Mouse (Mus musculus) gastrocnemius, postnatal 25 days (tissue): ENCODE measurements at regions not wholly inside any gene's neighbourhood (a gene's known extent, or its start where the extent isn't known, plus 50 kb on each side); places are given as distances from the start of the nearest gene placed in this dataset.

ENCODE experiments used
- DNase-seq: peaks from one replicate; pipeline ENCODE4 v3.0.0; 2022

DNA sequence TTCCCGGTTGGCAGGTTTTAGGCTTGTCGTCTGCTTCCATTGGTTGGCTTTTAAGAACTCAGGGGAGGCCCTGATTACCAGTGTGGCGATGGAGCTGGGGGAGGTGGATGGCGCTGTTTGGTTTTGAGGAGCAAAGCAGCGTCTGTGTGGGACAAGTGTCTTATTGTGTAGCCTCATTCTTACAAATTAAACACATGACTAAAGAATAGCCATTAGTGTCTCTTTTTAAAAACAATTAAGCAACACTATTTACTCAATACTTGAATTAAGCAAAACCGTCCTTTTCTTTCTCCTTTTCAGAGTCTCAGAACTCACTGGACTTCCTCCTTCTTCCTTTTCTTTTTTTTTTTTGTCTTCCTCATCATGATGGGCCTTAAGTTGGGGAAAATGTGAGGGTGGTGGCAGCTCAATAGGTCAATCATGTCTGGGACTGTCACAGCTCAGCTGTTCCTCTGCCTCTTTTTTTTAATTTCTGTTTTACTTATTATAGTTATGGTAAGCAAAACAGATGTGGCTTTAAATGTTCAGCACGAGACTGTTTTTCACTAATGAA is 89.1 kb downstream of the Kcnrg start:
- DNase-seq, result no peak

DNA sequence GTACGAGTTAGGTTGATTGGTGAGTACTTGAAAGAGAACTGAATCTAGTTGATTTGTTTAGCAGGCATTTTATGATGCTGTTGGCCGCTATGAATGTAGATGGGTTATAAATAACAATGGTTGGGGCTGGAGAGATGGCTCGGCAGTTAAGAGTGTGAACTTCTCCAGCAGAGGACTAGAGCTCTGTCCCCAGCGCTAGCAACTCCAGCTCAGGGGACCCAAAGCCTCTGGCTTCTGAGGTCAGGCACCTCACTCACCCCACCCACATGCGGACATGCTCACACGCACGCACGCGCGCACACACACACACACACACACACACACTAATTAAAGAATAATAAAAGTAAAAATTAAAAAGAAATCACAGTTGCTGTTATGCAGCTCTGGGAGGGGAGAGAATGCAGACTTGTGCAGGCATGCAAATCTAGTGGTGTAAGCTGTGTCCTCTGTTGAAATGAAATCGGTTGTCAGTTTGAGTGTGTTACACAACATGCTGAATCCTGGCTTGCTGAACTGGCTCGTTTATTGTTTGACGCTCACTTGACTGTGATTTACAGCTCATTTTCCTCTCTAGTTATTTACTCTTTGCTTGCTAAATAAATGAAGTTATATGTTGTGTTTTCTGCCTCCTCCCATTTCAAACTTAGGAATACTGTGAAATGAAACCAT is 89.8 kb downstream of the Kcnrg start:
- no peak for DNase-seq

DNA sequence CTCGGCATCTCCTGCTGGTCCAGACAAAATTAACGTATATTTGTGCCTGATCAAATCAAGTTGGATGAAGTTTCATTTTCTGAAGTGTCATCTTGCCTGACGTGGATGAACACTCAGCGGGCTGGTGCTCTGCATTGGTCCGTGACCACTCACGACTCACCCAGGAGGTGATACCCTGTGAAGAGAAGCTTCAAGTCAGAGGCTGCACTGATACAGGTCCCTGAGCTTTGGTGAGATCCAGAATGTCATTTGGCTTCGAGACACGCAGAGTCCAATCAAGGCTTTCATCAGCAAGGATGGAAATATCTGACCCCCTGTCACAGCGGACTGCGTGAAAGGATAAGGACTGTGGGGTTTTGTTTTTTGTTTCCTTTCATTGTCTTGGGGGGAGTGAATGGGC is 90.4 kb downstream of the Kcnrg start:
- DNase-seq, result no peak

DNA sequence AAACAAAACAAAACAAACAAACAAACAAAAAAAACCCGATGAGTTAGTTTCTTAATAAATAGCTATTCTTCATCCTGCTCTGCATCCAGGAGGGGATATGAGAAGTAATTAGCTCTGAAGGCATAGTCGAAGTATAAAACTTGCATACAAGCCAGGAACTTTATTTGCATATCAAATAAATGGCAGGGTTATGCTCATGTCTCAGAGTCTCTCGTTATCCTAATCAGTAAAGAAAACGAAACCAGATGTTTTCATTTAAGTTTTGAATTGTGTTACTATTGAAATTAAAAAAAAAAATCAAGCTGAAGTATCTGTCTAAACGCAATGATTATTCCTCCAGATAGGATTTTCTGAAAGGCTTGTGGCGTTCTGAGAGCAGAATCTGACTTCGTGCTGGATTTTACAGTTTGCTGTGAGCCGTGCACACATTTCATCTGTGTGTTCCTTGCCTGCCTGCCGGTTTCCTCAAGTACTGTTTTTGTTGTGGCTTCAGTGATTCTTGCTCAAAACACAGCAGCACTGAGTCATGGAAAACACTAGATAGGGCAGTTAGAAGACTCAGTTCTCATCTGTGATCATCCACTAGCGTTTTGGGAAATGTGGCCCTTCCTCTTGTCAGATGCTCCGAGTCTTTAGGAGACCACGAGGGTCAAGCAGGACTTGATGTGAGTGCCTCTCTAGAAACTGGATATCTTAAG is 91.2 kb downstream of the Kcnrg start:
- no peak for DNase-seq

DNA sequence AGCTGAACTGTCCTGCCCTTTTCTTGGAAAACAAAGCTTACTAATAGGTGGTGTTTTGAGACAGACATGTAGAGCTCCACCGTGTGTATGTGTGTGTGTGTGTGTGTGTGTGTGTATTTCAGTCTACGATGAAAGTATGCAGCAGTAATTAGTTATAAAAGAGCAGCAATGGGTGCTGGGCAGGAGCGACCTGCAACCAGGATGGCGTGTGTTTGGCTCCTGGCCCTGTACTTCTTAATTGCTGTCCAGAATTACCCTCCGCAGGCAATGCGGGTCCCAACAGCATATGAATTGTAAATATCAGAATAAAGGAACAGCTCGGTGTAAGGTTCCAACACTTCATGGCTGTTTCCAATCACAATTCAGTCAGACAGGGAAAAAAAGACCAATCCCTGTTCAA is 92.4 kb downstream of the Kcnrg start:
- no peak for DNase-seq

DNA sequence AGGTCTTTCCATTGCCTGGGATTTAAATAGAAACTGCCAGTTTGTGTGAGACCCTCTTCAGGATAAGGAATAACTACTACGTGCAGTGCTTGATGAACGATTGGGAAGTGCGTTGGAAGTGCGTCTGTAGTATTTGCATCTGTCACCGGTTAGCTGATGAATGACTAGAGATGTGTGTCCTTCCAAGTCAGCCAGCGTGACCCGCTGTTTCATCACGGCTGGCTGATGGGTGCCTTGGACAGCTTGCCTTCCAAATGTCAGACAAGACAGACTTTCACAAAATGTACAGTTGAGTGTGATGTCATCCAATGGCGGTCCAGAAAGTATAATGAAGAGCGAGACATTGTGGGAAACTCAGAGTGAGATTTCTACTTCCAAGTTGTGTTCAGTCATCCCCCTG is 93.9 kb downstream of the Kcnrg start:
- no peak for DNase-seq

DNA sequence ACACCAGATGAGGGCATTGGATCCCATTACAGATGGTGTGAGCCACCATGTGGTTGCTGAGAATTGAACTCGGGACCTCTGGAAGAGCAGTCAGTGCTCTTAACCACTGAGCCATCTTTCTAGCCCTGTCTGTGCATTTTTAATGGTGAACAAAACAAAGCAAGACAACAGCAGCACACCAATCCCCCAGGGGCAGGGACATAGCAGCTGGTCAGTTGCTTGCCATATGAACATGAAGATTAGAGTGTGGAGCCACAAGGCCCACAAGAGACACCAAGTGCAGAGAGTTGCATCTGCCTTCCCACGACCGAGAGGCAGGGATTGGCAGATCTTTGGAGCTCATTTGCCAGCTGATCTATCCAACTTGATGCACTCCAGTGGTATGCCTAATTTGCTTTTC is 96.7 kb downstream of the Kcnrg start:
- DNase-seq, result no peak

DNA sequence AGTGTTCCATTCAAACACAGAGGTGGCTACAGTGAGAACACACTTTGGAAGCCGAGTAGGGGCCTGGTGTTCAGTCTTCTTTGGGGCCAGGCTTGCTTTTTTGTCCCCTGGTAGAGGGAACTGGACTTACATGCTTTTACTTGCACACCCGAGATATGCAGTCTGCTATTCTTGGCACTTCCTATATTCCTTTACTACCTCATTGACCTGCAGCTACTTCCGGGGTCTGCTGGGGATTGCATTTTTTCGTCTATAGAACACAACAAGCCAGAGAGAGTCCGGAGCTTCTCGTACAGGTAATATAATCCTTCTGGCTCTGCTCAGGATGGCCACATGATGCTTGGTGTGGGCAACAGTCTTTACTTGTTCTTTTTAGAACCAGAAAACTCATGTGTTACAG is 99.7 kb downstream of the Kcnrg start:
- DNase-seq, result no peak

DNA sequence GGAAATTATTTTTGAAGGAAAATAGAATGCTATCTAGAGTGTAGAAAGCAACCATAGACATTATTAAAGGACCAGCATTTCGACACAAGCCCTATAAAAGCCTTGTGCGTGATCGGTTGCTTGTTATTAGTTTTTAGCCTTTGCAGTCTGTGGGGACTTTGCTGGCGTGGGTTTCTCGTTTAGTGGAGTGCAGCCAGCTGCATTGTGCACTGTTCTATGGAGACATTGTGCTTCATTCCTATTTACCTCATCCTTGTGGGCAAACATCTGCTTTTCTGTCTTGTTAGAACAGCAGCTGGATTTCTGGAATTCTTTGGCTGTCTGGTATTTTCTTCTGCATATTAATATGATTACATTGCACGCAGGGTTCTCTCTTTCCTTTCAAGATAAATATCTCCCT is 101.1 kb downstream of the Kcnrg start:
- DNase-seq, result no peak

DNA sequence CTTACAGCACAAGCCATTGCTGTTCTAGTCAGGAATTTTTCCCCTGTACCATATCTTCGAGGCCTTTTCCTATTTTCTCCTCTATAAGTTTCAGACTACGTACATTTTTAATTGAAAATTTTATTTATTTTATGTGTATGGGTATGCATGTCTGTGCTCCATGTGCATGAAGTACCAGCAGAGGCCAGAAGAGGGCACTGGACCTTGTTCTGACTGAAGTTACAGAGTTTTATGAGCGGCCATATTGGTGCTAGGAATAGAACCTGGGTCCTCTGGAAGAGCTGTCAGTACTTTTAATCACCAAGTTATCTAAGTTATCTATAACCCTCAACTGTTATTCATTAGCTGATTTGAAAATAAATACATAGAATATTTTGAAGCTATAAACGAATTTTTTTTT is 108.5 kb downstream of the Kcnrg start:
- no peak for DNase-seq

DNA sequence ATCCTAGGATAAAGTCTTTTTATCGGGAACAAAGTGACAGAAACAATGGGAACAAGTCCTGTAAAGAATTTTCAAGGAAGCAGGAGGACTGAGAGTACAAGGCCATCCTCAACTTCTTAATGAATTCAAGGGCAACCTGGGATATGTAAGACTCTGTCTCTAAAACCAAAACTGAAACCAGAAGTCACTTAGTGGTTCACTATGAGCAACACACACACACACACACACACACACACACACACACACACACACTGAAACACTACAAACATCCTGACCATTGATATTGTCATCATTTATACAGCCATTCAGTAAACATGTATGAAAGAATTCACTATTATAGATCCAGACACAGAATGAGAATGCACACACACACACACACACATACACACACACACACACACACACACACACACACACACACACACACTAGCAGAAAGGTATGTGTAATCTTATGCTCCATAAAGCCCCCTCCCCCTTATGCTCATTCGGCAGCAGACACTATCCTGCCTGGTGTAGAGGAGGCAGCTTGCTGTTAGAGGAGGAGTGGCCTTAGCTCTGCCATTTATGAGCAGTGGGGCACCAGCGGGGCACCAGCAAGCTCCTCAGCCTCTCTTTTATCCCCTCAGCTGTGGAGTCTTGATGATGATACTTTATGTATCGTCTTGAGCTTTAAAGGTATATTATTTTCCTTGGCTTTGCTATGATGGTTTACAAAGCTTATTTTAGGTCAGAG is 111.3 kb downstream of the Kcnrg start:
- DNase-seq, result no peak

DNA sequence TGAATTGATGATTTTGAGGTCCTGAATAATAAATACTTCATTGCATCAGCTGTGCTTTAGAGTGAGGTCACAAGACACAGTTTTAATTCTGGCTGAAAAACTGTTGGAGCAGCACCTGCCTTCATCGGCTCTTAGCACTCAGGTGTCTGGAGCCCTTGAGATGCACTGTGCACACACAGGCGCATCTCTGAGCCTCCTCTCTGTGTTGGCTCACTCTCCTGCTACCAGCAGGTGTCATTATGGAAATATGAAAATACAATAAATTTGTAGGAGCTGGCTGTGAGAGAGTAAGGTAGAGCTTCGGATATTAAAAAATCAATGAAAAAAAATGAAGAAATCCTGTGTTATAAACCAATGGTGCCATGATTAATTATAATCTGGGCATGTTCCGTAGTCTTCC is 114.0 kb downstream of the Kcnrg start:
- no peak for DNase-seq

DNA sequence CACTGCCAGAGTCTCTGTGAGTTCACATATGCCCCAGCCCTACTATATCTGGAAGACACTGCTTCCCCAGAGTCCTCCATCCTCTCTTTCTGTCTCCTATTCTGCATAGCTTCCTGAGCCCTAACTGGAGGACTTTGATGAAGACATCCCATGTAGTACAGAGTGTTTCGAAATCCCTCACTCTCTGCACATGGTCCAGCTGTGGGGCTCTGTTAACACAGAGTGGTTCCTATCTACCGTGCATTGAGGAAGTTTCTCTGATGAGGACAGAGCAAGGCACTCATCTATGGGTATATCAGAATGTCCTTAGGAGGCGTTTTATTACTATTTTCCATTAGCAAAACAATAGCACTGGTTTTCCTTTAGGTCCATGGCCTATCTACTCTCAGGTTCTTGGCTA is 117.7 kb downstream of the Kcnrg start:
- no peak for DNase-seq

DNA sequence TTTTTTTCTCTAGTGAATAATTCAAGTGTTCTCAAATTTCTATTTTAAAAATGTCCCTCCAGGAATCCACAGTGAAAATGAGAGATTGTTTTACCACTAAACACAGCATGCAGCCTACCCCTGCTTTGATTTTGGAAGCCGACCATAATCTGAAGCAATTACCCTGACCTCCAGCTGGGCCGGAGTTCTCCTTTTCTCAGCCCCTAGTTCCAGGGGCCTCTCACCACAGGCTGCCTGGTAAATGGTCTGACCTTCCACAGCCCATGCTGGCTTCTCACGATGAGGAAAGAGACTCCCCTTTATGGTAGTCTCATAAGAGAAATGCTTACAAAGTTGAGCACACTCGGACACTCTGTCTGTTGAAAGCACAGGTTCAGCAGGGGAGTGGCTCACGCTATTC is 121.3 kb downstream of the Kcnrg start:
- no peak for DNase-seq

DNA sequence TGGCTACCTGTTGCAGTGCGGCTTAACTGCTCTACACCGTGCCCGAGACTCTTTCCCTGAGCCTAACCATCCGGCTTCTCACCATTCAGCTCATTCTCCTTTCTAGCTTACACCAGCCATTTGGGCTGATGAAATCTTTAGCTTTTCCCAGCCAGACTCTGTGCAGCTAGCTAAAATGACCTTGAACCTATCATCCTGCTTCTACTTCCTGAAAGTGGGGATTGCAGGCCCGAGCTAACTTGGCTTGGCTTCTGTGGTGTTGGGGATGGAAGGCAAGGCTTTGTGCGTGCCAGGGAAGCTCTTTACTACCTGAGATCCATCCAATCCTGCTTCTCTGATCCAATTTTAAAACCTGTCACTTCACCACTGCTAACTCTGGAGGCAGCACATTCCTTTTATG is 128.3 kb downstream of the Kcnrg start:
- no peak for DNase-seq

DNA sequence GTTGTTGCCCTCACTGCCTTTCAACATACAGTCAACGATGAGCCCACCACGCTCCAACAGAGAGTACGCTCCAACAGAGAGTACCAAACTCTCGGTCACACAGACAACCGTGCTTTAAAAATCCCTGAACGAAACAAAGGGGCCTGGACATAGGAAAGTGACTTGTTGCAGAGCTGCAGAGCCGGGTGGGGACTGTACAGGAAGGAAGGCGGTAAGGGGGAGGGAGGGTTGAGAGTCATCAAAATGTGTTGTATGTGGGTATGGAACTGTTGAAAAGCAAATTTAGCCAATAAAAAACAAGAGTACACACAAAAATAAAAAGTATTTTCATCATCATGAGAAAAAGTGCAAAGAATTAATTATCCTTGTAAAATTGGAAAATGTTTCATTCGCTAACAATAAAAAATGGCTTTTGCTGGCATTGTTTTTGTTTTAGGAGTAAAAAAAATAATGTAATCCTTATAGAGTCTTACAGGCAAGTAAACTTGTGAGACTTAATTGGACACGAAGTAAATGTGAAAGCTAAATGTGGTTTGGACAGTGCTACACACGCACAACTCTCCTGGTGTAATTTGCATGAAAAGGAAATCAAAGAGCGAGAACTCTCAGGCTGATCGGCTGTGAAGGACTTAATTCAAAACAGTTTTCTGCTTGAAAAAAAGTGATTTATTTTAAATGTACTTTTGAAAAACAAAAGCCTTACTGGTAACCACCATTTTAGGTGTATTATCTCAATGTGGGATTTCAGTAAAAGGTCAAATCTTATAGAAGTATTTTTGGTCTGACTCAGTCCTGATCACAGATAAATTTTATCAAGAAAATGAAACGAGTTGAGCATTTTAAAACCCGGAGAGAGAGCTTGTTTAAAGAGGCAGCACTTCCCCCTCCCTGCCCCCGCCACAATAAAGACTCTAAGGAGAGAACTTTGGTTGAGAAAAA is 129.4 kb downstream of the Kcnrg start:
- DNase-seq, result no peak

DNA sequence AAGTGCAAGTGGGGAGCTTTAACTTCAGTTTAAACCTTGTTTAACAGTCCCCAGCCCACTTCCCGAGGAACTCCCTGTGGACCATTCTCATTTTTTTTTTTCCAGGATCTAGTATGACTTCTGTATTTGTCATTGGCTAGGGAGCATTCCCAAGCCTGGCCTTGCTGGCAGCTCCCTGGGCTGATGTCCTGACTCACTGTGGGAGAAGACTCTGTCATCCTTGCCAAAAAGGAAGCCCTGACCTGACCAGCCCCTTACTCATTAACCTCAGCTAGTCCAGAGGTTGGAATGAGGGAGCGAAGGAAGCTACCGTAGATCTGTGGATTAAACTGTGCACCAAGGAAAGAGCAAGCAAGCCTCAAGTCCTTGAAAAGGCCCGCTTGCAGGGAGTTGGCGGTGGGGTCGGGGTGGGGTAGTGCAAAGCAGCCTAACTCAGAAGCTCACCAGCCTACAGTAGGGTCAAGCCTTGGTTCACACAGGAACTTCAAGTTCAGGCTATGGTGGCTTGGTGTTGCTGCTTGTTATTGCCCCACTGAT is 130.3 kb downstream of the Kcnrg start:
- DNase-seq, result peak; percentile 15

DNA sequence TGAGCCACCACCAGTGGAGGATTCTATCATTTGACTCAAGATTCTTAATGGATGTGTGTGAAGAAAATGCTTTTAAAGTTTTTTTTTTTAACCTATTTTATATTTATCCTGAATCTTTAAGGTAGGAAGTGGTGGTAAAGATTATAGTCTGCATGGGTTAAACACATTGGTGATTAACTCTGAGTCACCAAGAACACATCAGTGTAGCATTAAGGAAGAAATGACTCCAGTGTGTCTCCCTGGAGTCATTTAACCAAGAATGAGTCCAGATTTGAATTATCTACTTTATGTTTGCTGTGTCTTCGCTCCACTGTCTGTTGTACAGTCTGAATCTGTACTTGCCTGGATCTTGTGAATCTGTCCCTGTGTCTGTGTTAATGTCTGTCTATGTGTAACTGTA is 132.2 kb downstream of the Kcnrg start:
- no peak for DNase-seq

DNA sequence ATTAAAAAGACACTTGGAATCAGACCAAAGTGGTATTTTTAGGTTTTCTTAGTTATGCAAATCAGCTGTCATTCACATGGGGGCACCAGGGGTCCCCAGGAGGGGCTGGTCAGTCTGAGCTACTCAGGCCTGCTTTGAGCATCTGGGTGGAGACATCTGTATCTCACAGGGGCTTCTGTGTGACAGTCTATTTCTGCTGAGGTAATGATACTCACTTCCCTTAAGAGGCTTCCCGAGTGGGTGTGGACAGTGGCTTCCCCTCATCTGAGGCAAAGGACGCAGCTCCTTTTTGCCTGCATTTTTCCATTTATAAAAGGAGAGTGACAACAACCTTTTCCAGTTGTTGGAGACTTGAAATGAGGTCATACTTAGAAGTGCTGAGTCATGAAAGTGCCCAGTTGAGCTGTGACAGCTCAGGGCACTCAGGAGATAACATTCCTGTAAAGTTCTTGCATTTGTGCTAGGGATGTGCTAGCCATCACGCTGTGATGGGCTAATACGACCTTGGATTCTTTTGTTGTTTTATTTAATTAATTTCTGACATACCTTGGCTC is 136.7 kb downstream of the Kcnrg start:
- DNase-seq, result no peak

DNA sequence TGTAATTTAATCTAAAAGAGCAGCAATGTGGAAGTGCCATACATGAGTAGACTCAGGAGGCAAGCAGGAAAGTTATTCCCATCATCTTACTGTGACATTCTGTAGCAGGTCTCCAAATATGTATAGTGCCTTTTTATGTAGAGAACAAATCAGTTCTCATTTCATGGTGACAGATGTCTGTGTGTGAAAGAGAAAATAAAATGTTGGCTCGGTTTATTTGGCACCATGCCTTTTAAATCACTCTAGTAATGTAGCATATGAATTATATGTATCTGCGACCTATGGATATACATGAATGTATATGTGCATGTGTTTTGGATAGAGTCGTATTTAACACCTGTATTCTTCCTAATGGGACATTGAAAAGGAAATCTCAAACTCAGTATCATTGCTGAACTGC is 146.2 kb downstream of the Kcnrg start:
- DNase-seq, result no peak

DNA sequence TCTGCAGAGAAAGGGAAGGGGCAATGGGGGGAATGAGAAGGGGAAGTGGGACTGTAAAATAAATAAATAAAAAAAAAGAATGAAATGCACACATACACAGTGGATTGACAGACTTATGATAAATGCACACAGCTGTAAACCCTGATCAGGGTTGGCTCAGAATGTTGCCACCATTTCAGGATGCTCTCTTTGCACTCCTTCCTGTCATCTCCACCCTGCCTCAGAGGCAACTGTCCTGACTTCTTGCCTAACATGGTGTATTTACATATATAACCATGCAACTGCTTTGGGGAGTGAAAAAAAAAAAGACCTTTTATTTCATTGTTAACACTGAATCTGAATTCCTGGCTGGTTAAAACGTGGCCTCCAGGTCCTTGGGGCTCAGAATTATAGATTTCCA is 149.4 kb downstream of the Kcnrg start:
- no peak for DNase-seq
